Mouse (Mus musculus) retina, postnatal 1 day (tissue): ENCODE data around the gene Scarb2.

Source experiments
- DNase-seq: peaks from one replicate; pipeline ENCODE4 v3.0.0-alpha.2; 2012

Scarb2 gene

DNA sequence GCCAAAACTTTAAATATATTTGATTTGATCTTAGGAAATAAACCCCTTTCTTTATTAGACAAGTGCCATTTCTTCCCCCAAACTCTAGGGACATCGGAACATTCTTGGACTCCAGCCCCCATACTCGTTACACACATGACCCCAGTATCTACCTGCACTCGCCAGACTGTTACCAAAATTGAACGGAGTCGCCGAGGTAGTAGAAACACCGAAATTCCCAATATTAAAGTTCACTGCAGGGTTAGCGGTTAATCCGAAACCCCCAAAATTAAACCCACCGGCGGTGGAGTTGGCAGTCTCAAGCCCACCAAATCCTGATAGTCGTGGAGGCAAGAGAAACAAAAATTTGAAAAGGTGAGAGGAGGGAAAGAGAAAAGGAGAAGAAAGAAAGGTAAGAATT, 72.6 kb downstream of the Scarb2 start:
- no peak for DNase-seq

GRCm38 (mm10) chr5:92431611-92432010, 75.0 kb downstream of the Scarb2 start:
- DNase-seq: no peak

- DNase-seq: no peak
Measured at GRCm38 (mm10) chr5:92430723-92431122, 75.9 kb downstream of the Scarb2 start.

- DNase-seq: no peak
Measured at GRCm38 (mm10) chr5:92424126-92424525, 82.5 kb downstream of the Scarb2 start.

DNA sequence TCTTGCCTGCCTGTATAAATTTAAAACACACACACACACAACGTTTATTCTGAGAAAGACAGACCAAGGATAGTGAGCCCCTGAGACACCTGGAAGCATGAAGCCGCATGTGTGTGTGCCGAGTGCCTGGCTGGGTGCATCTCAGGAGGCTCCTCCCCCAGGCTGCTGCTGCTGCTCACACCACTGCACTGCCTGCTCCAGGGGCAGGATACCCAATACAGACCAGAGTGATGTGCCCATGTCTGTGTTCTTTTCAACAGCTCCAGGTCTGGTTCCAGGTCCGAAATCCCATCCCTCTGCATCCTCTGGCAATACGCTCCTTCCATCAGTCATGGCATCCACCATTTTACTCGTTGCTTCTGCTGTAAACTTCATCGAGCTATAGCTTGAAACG, 92.7 kb downstream of the Scarb2 start:
- no peak for DNase-seq

DNA sequence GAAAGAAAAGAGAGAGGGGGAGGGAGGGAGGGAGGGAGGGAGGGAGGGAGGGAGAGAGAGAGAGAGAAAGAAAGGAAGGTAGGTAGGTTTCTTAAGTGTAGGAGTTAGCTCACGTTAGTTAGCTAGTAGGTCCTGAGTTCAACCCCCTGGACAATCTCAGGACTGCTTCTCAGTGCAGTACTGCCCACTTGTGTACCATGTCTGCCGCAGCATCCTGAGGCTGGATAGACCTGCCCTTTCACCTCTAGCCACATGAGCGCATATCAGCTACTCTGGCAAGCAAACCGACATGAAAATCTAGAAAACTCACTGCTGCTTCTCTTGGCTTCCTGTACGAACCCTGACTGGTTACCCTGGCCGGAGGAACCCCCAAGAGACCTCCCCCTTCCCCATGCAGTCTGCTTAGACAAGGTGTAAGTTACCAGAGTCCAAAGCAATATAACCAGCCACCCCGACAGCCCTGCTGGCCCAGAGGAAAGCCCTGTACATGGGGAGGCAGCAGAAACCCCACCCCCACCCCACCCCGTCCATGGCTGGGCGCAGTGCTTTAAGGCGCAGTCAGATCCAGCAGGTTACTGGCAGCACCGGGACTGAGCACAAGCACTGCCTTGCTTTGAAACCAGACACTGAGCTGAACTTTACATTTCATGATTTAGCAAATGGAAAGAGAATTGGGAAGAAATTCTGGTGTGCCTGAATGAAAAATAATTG, 93.2 kb downstream of the Scarb2 start:
- DNase-seq: no peak

DNA sequence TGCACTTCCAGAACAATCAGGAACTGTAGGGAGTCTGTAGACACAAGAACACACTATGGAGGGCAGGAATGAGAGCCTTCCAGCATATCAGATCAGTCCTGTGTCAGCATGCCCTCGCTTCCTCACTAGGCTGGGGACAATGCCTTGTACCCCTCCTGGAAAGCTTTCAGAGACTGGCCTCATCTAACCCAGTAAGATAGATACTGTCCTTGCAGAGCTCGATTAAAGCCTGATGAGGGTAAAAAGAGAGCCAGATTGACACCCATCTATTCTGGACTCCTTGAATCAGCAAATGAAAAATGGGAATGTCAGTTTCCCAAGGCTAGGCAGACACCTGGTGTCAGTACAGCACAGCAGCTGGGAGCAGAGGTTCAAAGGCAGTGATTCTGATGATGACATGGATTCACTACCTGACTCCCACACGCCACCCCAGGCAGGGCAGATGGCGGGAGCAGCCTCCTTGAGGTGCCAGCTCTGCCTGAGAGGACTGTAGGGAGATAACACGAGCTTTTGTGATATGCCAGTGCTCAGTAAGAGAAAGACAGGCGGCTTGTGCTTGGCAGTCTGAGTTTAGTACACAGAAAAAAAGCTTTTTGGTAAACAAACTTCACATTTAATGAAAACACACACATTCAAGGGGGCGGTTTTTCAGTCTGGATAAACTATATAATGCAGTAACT, 95.0 kb downstream of the Scarb2 start:
- no peak for DNase-seq

GRCm38 (mm10) chr5:92410486-92410885, 96.1 kb downstream of the Scarb2 start:
- DNase-seq: no peak

GRCm38 (mm10) chr5:92409361-92410155, 97.1 kb downstream of the Scarb2 start:
- no peak for DNase-seq

- DNase-seq: no peak
Measured at GRCm38 (mm10) chr5:92404400-92404678, 102.3 kb downstream of the Scarb2 start.

DNA sequence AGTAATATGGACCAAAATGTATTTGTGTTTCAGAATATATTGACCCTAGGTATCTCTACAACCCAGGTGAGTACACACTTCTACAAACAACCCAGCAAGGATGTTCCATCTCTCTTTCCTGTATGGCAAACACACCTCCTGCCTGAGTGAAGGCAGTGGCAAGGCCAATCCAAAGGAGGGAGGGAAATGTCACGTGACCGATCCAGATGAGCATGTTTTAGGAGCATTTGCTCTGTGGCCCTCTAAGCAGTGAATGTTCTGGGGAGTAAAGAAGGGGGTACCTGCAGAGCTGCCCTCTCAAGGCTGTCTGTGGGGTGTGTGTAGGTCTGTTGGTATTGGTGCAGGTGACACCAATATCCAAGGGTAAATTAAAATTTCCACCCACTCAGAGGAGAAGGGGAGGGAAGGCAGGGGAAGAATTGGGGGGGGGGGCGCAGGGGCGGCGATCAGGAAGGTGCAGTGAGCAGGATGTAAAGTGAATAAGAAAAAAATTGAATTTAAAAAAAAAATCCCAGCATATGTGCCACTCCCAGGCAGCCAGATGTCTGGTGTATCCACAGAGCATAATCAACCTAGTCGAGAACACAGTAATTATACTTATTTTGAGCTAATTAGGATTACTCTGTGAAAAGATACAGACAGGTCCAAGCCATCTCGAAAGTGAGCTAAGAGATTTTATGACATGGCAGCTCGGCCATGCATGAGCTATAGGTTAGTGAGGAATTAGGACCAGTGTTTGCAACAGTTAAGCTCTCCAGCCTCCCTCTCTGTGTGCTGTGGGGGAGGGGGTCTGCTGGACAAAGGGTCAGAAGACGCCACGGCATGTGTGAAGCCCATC, 102.9 kb downstream of the Scarb2 start:
- peak; percentile 84 for DNase-seq

- no peak for DNase-seq
Measured at GRCm38 (mm10) chr5:92402816-92403215, 103.8 kb downstream of the Scarb2 start.

- DNase-seq: peak; percentile 90
Measured at GRCm38 (mm10) chr5:92398153-92398552, 108.5 kb downstream of the Scarb2 start.

- DNase-seq: no peak
Measured at GRCm38 (mm10) chr5:92396476-92396875, 110.2 kb downstream of the Scarb2 start.

DNA sequence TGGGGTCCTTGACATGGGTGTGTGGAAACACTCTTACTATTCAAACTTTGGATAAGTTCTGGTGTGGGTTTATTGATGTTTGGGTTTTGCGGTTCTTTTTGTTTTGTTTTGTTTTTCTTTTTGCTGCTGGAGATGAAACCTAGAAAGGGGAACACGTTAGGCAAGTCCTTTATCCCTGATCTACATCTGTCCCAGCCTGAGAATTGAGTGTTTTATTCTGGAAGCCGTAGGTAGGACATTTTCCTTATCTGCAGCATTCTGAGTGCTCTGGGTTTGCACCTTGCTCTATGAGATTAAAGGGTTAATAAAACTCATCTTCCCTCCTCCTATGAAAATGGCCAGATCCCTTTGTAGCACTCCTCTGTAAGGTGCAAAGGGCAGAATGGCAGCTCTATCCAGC, 110.9 kb downstream of the Scarb2 start:
- no peak for DNase-seq

- DNase-seq: no peak
Measured at GRCm38 (mm10) chr5:92393863-92394262, 112.8 kb downstream of the Scarb2 start.

- no peak for DNase-seq
Measured at GRCm38 (mm10) chr5:92392542-92392941, 114.1 kb downstream of the Scarb2 start.
